Mouse (Mus musculus): ENCODE results near the gene Tmem232. TPM values are rescaled to one million over a fixed set of nuclear protein-coding genes. Genes with fewer than 3 reads are reported as not detected.

Gene Tmem232
- polyA plus RNA-seq, 1 experiment from 2014 or later: 1.2 TPM

- no peak for TF ChIP-seq CTCF (IDR thresholded peaks at IDR 0.05)
- no peak for TF ChIP-seq EP300 (IDR thresholded peaks at IDR 0.05)
- H3K9me3 ChIP-seq (ENCODE audit: low read length): no peaks in the 10 kb centered on the region
- WGBS: 71% methylated on average over 9 of the region's 9 CpGs
- no peak overlapping the region for H3K27ac ChIP-seq (ENCODE audit: low read length)
- H3K4me3 ChIP-seq (ENCODE audit: low read depth, low read length): no peak overlapping the region
- no peak for DNase-seq (ENCODE audit: low spot score)
- ATAC-seq: no peak
- no peak overlapping the region for H3K4me2 ChIP-seq (replicated peaks; ENCODE audit: low read depth, low read length)
- H3K27me3 ChIP-seq (replicated peaks; ENCODE audit: insufficient read depth, low read length): no peaks in the 10 kb centered on the region
- no peaks in the 10 kb centered on the region for H3K36me3 ChIP-seq (ENCODE audit: insufficient read depth, low read length)
- H3K4me1 ChIP-seq (ENCODE audit: insufficient read depth, low read depth, low read length): no peaks in the 10 kb centered on the region
- H3K9ac ChIP-seq (replicated peaks; ENCODE audit: low read depth): no peak overlapping the region
Observed at GRCm38 (mm10) chr17:65558788-65559187, 18.2 kb upstream of the Tmem232 start.

DNA sequence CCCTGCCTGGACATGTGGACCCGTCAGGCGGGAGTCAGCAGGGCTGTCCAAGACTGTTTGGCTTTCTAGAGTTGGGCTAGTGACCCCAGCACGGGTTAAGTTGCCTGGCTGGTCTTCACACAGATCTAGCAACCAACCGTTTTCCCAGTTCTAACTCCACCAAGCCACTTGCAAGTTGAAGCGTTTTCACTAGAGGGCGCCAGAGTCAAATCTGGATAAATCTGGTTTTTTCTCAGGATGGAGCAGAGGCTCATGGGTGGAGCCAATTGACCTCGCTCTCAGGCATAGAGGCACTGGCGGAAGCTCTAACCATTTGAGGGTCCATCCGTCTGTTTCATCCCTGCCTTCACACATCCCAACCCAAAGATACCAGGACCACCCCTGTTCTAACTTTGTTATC lies 17.6 kb upstream of the Tmem232 start:
- Histone ChIP-seq H3K4me2 (replicated peaks; ENCODE audit: low read depth, low read length) (no peak overlapping the region), H3K36me3 (ENCODE audit: insufficient read depth, low read length) (no peaks in the 10 kb centered on the region), H3K27ac (ENCODE audit: low read length) (no peak overlapping the region), H3K9me3 (ENCODE audit: low read length) (no peaks in the 10 kb centered on the region), H3K9ac (replicated peaks; ENCODE audit: low read depth) (no peak overlapping the region), H3K4me1 (ENCODE audit: insufficient read depth, low read depth, low read length) (no peaks in the 10 kb centered on the region), H3K27me3 (replicated peaks; ENCODE audit: insufficient read depth, low read length) (no peaks in the 10 kb centered on the region), H3K4me3 (ENCODE audit: low read depth, low read length) (no peak overlapping the region)
- 41% methylated on average over 9 of the region's 9 CpGs for WGBS
- ATAC-seq (peak; percentile 60), DNase-seq (ENCODE audit: low spot score) (peak; percentile 80)
- TF ChIP-seq EP300 (IDR thresholded peaks at IDR 0.05) (no peak), CTCF (IDR thresholded peaks at IDR 0.05) (peak; percentile 77)

GRCm38 (mm10) chr17:65557212-65557611 lies 16.6 kb upstream of the Tmem232 start:
- H3K9me3 ChIP-seq (ENCODE audit: low read length): no peaks in the 10 kb centered on the region
- H3K4me3 ChIP-seq (ENCODE audit: low read depth, low read length): no peak overlapping the region
- DNase-seq (ENCODE audit: low spot score) (no peak), ATAC-seq (no peak)
- TF ChIP-seq EP300 (IDR thresholded peaks at IDR 0.05) (no peak), CTCF (IDR thresholded peaks at IDR 0.05) (no peak)
- H3K4me2 ChIP-seq (replicated peaks; ENCODE audit: low read depth, low read length): no peak overlapping the region
- WGBS: 60% methylated on average over 6 of the region's 6 CpGs
- no peak overlapping the region for H3K9ac ChIP-seq (replicated peaks; ENCODE audit: low read depth)
- H3K27me3 ChIP-seq (replicated peaks; ENCODE audit: insufficient read depth, low read length): no peaks in the 10 kb centered on the region
- H3K36me3 ChIP-seq (ENCODE audit: insufficient read depth, low read length): no peaks in the 10 kb centered on the region
- H3K27ac ChIP-seq (ENCODE audit: low read length): no peak overlapping the region
- H3K4me1 ChIP-seq (ENCODE audit: insufficient read depth, low read depth, low read length): no peaks in the 10 kb centered on the region

GRCm38 (mm10) chr17:65556798-65557197 lies 16.2 kb upstream of the Tmem232 start:
- DNase-seq (ENCODE audit: low spot score) (no peak), ATAC-seq (no peak)
- Histone ChIP-seq H3K27ac (ENCODE audit: low read length) (no peak overlapping the region), H3K9me3 (ENCODE audit: low read length) (no peaks in the 10 kb centered on the region), H3K4me1 (ENCODE audit: insufficient read depth, low read depth, low read length) (no peaks in the 10 kb centered on the region), H3K4me2 (replicated peaks; ENCODE audit: low read depth, low read length) (no peak overlapping the region), H3K27me3 (replicated peaks; ENCODE audit: insufficient read depth, low read length) (no peaks in the 10 kb centered on the region), H3K36me3 (ENCODE audit: insufficient read depth, low read length) (no peaks in the 10 kb centered on the region), H3K4me3 (ENCODE audit: low read depth, low read length) (no peak overlapping the region), H3K9ac (replicated peaks; ENCODE audit: low read depth) (no peak overlapping the region)
- 50% methylated on average over 10 of the region's 10 CpGs for WGBS
- TF ChIP-seq CTCF (IDR thresholded peaks at IDR 0.05) (no peak), EP300 (IDR thresholded peaks at IDR 0.05) (no peak)

GRCm38 (mm10) chr17:65552426-65552997 lies 11.9 kb upstream of the Tmem232 start:
- TF ChIP-seq CTCF (IDR thresholded peaks at IDR 0.05) (no peak), EP300 (IDR thresholded peaks at IDR 0.05) (no peak)
- 56% methylated on average over 12 of the region's 12 CpGs for WGBS

DNA sequence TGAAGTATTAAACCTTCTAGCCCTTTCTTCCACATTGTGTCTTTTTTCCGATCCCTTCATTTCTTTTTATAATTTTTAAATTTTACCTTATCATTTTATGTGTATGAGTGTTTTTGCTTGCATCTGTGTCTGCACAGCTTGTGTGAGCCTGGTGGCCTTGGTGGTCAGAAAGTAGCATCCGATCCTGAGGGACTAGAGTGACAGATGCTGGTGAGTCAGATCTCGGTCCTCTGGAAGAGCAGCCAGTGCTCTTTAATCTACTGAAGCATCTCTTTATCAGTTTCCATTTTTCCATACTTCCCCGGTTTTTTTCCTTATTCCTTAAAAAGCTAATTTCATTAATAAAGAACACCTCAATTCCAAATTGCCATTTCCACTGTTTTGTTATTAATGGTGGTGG lies 9.8 kb upstream of the Tmem232 start:
- 85% methylated on average over 4 of the region's 4 CpGs for WGBS
- DNase-seq (ENCODE audit: low spot score) (no peak), ATAC-seq (no peak)
- Histone ChIP-seq H3K36me3 (ENCODE audit: insufficient read depth, low read length) (no peaks in the 10 kb centered on the region), H3K27me3 (replicated peaks; ENCODE audit: insufficient read depth, low read length) (no peaks in the 10 kb centered on the region), H3K9ac (replicated peaks; ENCODE audit: low read depth) (no peak overlapping the region), H3K4me1 (ENCODE audit: insufficient read depth, low read depth, low read length) (no peaks in the 10 kb centered on the region), H3K4me3 (ENCODE audit: low read depth, low read length) (no peak overlapping the region), H3K4me2 (replicated peaks; ENCODE audit: low read depth, low read length) (no peak overlapping the region), H3K9me3 (ENCODE audit: low read length) (no peaks in the 10 kb centered on the region), H3K27ac (ENCODE audit: low read length) (no peak overlapping the region)
- TF ChIP-seq EP300 (IDR thresholded peaks at IDR 0.05) (no peak), CTCF (IDR thresholded peaks at IDR 0.05) (no peak)

More at GRCm38 (mm10) chr17:65552426-65552997, 11.9 kb upstream of the Tmem232 start:
- H3K9me3 ChIP-seq (ENCODE audit: low read length): no peaks in the 10 kb centered on the region
- no peak overlapping the region for H3K9ac ChIP-seq (replicated peaks; ENCODE audit: low read depth)
- no peaks in the 10 kb centered on the region for H3K27me3 ChIP-seq (replicated peaks; ENCODE audit: insufficient read depth, low read length)
- H3K4me2 ChIP-seq (replicated peaks; ENCODE audit: low read depth, low read length): no peak overlapping the region
- H3K4me1 ChIP-seq (ENCODE audit: insufficient read depth, low read depth, low read length): no peaks in the 10 kb centered on the region
- no peaks in the 10 kb centered on the region for H3K36me3 ChIP-seq (ENCODE audit: insufficient read depth, low read length)
- peak; percentile 33; the same call in 1 of the 2 replicates for ATAC-seq
- DNase-seq (ENCODE audit: low spot score): no peak
- H3K27ac ChIP-seq (ENCODE audit: low read length): no peak overlapping the region
- no peak overlapping the region for H3K4me3 ChIP-seq (ENCODE audit: low read depth, low read length)

Measured in lung, postnatal 0 days (tissue).